Mouse (Mus musculus) frontal cortex, postnatal 25 days (tissue): ENCODE measurements around the gene Gm49345.
A peak's percentile ranks its signal among the peaks of the same experiment; 100 is the strongest.
"Not testable (repeated sequence)": the region's sequence is repeated elsewhere in the genome, so short reads cannot be mapped to it uniquely, and the experiment has no call there.

Source experiments
- DNase-seq, 2 experiments: peaks; one replicate each; pipeline ENCODE4 v3.0.0; 2022; ENCODE audit warnings: low spot score in 2 of 2

Gene Gm49345

DNA sequence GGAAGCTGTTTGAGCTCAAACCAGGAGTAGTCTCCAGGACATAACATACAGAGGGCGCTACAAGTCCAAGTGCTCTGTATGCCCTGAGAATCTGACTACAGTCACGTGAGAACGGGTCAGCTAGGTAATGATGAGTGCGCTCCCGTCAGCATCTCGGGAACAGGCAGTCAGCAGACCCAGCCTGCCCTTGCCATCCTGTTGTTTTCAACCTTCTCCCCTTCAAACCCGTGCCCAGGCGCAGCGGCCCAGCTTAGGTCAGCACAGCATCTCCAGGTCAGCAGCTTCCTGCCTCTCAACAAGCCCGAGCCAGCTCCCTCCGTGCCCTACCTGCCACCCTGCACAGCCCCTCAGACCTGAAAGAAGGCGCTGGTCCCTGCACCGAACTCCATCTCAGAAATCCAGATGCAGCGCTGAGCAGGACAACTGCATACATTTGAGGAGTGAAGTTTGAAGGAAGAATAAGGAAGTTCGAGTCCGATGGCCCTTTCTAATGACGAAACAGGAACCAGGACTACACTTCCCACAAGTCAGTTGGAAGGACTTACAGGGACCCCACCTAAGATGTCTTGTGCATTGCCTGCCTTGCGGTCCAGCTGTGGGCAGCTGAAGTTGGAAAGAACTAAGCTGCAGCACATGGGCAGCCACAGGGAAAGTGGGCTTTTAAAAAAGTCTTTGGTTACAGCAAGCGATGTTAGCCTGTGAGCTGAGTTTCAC lies at the start of gene Gm49345, which contains the start of gene Zfp729a:
Gm49345 (minus strand) TSS at position 476 of the 714 bp plus-strand sequence.
Zfp729a (minus strand) TSS at position 498 of the 714 bp plus-strand sequence.
- peak; percentile 64 to 77 for DNase-seq

GRCm38 (mm10) chr13:67686971-67687370 lies 49.4 kb upstream of the Gm49345 start, which contains the start of gene Zfp738:
TSS of gene Zfp738 (minus strand) at chr13:67687071.
- DNase-seq: no peak

- not testable (repeated sequence) for DNase-seq
Observed at GRCm38 (mm10) chr13:67683841-67684240, 46.3 kb upstream of the Gm49345 start.

DNA sequence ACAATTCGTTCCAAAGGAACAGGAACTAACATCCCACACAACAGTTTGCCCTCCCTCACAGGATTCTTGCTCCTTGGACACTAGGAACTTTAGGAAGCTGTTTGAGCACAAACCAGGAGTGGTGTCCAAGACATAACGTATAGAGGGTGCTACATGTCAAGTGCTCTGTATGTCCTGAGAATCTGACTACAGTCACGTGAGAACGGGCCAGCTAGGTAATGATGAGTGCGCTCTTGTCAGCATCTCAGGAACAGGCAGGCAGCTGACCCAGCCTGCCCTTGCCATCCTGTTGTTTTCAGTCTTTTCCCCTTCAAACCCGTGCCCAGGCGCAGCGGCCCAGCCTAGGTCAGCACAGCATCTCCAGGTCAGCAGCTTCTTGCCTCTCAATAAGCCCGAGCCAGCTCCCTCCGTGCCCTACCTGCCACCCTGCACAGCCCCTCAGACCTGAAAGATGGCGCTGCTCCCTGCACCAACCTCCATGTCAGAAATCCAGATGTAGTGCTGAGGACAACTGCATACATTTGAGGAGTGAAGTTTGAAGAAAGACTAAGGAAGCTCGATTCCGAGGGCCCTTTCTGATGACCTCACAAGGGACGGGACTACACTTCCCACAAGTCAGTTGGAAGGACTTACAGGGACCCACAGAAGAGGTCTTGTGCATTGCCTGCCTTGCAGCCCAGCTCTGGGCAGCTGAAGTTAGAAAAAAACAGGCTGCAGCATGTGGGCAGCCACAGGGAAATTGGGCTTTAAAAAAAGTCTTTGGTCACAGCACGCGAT lies 45.6 kb upstream of the Gm49345 start:
- DNase-seq: peak; percentile 66 to 75

DNA sequence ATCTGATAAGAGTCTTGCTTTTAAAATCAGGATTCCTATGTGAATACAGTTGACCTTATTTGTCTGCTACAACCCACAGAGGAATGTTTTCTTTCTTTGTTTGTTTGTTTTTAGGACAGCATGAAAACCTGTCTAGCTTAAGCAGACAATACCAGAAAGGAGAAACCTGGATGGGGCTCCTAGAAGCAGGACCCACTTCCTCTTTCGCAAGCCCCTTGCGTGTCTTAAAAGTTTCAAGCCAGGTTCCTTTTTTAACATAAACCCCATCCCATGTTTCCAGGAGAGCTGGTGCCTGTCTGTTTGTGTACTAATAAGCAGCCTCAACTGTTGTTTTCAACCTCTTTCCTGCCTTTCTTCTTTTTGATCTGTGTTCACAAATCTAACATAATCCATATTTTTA lies 37.3 kb upstream of the Gm49345 start:
- DNase-seq: no peak

DNA sequence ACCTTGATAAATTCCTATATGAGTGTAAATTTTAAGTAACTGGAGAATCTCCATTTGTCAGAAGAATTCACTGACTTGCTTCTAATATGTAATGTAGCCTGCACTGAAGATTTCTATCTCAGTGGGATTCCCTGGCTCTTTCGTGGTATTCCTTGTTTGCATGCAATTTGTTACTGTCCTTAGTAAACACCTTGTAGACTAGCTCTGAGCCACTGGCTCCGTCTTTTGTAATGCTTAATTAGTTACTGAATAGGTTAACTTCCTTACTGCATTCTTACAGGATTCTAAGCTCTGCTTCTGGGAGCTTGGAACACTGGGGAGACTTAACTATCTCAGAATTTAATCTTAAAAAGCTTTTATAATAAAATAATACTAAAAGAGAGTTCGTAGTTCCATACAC lies 14.9 kb upstream of the Gm49345 start:
- DNase-seq: no peak

DNA sequence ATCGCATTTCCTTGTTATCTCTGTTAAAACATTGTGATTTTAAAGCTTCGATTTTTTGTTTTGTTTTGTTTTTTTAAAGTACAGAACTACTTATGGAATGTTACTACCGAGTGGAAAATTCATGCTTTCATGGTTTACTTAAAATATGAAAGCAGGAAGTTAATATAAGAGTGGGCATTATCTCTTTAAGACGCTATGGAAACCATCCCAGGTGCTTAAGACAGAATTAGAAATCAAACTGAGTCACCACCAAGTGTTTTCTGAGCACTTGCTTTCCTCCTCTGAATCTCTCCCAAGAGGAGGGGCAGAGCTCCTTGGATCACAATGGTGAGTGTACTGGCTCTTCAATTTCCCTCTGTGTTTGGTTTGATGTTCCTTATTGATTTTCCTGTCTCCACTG lies 27.5 kb downstream of the Gm49345 start:
- no peak for DNase-seq

DNA sequence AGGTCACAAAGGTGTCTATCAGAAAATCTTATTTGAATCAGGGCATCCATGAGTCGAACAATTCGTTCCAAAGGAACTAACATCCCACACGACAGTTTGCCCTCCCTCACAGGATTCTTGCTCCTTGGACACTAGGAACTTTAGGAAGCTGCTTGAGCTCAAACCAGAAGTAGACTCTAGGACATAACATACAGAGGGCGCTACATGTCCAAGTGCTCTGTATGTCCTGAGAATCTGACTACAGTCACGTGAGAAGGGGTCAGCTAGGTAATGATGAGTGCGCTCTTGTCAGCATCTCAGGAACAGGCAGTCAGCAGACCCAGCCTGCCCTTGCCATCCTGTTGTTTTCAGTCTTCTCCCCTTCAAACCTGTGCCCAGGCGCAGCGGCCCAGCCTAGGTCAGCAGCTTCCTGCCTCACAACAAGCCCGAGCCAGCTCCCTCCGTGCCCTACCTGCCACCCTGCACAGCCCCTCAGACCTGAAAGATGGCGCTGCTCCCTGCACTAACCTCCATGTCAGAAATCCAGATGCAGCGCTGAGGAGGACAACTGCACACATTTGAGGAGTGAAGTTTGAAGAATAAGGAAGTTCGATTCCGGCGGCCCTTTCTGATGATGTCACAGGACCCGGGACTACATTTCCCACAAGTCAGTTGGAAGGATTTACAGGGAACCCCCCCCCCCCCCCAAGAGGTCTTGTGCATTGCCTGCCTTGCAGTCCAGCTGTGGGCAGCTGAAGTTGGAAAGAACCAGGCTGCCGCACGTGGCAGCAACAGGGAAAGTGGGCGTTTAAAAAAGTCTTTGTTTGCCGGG lies 28.3 kb downstream of the Gm49345 start, which contains the start of gene Zfp729b:
Zfp729b (minus strand) TSS at position 642 of the 811 bp plus-strand sequence.
- DNase-seq: peak; percentile 82 to 89

- no peak for DNase-seq
Observed at GRCm38 (mm10) chr13:67572591-67573189, 64.9 kb downstream of the Gm49345 start.

DNA sequence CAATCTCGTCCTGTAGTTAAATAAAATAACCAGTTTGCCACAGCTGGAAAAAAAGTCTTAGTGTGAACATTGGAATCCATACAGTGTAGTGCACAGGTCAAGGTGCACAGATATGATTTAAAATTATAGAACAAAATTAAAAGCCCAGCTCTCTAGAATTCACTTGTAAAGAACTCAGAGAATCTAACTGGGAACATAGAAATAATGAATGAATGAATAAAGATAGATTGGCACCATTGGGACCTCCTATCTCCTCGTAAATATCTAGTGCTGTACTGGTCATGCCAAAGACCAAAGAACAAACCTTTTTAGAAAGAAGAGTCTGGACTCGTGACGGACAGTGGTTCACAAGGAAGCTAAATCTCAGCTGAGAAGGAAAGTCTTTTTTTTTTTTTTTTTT lies 83.8 kb downstream of the Gm49345 start, which contains the start of gene Zfp748:
Zfp748 (minus strand) TSS at position 101 of the 400 bp plus-strand sequence.
- no peak for DNase-seq

- DNase-seq: peak; percentile 79 to 81
Observed at GRCm38 (mm10) chr13:67552505-67553346, 84.8 kb downstream of the Gm49345 start.

DNA sequence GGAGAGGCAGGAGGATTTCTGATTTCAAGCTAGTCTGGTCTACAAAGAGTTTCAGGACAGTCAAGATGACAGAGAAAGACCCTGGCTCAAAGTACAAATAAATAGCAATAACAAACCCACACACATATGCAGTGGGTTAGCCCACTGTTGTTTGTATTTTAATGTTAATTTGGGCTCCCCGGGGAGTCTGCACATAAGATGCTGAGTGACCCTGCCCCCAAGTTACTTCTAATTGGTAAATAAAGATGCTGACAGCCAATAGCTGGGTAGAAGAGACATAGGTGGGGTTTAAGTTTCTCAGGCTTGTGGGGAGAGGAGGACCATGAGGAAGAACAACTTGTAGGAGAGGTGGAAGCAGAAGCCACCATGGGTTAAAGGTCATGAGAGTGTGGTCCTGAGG lies 91.6 kb downstream of the Gm49345 start:
- no peak for DNase-seq
